Mouse (Mus musculus): Measurements from ENCODE around the gene Scyl2. TPM values are rescaled to one million over a fixed set of nuclear protein-coding genes. Genes with fewer than 3 reads are reported as not detected.

The Scyl2 gene
- polyA plus RNA-seq, 1 experiment from 2014 or later: 6.7 TPM

DNA sequence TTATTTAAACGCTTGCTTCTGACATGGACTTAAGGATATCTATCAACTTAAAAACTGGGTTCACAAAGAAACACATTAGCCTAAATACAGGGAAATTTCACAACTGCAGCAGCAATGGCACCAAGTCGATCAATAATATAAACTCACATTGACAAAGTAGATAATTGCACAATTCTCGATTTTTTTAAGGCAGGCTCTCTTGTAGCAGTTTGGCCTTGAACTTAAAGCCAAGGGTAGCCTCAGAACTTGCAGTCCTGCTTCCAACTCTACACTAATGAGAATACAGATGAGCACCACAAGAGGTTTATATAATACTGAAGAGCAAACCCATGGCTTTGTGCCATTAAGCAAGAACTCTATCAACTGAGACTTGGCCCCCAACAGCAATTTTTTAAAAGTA, 49.1 kb downstream of the Scyl2 start:
- Histone ChIP-seq H3K4me1 (replicated peaks; ENCODE audit: insufficient read depth, low read length) (no peaks in the 10 kb centered on the region), H3K4me2 (ENCODE audit: low read length) (no peak overlapping the region), H3K9me3 (replicated peaks; ENCODE audit: low read length) (no peaks in the 10 kb centered on the region), H3K27me3 (ENCODE audit: insufficient read depth, low read length) (no peaks in the 10 kb centered on the region), H3K27ac (no peak overlapping the region), H3K36me3 (ENCODE audit: insufficient read depth, low read length) (peaks cover 11% of the 10 kb centered on the region; the same call in 1 of the 2 replicates), H3K9ac (ENCODE audit: low read depth, low read length) (no peak overlapping the region), H3K4me3 (replicated peaks; ENCODE audit: low read depth, low read length) (no peak overlapping the region)
- ATAC-seq (replicated peaks; ENCODE audit: low FRiP score, low read depth) (no peak), DNase-seq (ENCODE audit: low spot score) (no peak)
- TF ChIP-seq CTCF (IDR thresholded peaks at IDR 0.05; ENCODE audit: low read depth): no peak
- 89% methylated on average over 3 of the region's 3 CpGs for WGBS

GRCm38 (mm10) chr10:89635018-89635417, 51.1 kb downstream of the Scyl2 start:
- no peaks in the 10 kb centered on the region for H3K9me3 ChIP-seq (replicated peaks; ENCODE audit: low read length)
- no peak overlapping the region for H3K4me2 ChIP-seq (ENCODE audit: low read length)
- no peak overlapping the region for H3K27ac ChIP-seq
- H3K36me3 ChIP-seq (ENCODE audit: insufficient read depth, low read length): no peaks in the 10 kb centered on the region
- H3K9ac ChIP-seq (ENCODE audit: low read depth, low read length): no peak overlapping the region
- peak; percentile 48; the same call in 1 of the 2 replicates for TF ChIP-seq CTCF (IDR thresholded peaks at IDR 0.05; ENCODE audit: low read depth)
- no peaks in the 10 kb centered on the region for H3K4me1 ChIP-seq (replicated peaks; ENCODE audit: insufficient read depth, low read length)
- ATAC-seq (replicated peaks; ENCODE audit: low FRiP score, low read depth): no peak
- no peaks in the 10 kb centered on the region for H3K27me3 ChIP-seq (ENCODE audit: insufficient read depth, low read length)
- no peak overlapping the region for H3K4me3 ChIP-seq (replicated peaks; ENCODE audit: low read depth, low read length)
- WGBS: 84% methylated on average over 5 of the region's 5 CpGs
- DNase-seq (ENCODE audit: low spot score): peak; percentile 19

- 91% methylated on average over 7 of the region's 7 CpGs for WGBS
- H3K27me3 ChIP-seq (ENCODE audit: insufficient read depth, low read length): no peaks in the 10 kb centered on the region
- no peaks in the 10 kb centered on the region for H3K4me1 ChIP-seq (replicated peaks; ENCODE audit: insufficient read depth, low read length)
- DNase-seq (ENCODE audit: low spot score) (no peak), ATAC-seq (replicated peaks; ENCODE audit: low FRiP score, low read depth) (no peak)
- H3K4me2 ChIP-seq (ENCODE audit: low read length): no peak overlapping the region
- no peak overlapping the region for H3K4me3 ChIP-seq (replicated peaks; ENCODE audit: low read depth, low read length)
- H3K36me3 ChIP-seq (ENCODE audit: insufficient read depth, low read length): no peaks in the 10 kb centered on the region
- H3K27ac ChIP-seq: no peak overlapping the region
- TF ChIP-seq CTCF (IDR thresholded peaks at IDR 0.05; ENCODE audit: low read depth): no peak
- no peak overlapping the region for H3K9ac ChIP-seq (ENCODE audit: low read depth, low read length)
- no peaks in the 10 kb centered on the region for H3K9me3 ChIP-seq (replicated peaks; ENCODE audit: low read length)
These were observed 52.2 kb downstream of the Scyl2 start for GRCm38 (mm10) chr10:89633736-89634426.

DNA sequence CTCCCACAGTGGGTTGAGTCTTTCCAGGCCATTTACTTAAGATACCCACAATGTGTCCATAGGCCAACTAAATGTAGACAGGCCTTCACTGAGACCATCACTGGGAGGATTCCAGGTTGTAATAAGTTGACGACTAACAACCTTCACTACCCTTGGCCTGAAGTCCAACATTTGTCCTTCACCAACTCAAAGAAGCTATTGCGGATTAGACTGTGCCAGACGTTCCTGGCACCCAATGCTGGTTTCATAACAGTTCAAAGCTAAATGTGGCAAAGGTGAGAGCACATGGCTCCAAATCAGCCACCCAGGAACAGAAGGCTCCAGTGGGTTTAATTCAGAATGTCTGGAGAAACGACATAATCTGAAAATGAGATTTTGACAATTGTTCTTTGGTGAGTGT, 53.0 kb downstream of the Scyl2 start:
- H3K9ac ChIP-seq (ENCODE audit: low read depth, low read length): no peak overlapping the region
- no peak for DNase-seq (ENCODE audit: low spot score)
- H3K4me3 ChIP-seq (replicated peaks; ENCODE audit: low read depth, low read length): no peak overlapping the region
- no peak overlapping the region for H3K27ac ChIP-seq
- H3K4me2 ChIP-seq (ENCODE audit: low read length): no peak overlapping the region
- H3K4me1 ChIP-seq (replicated peaks; ENCODE audit: insufficient read depth, low read length): no peaks in the 10 kb centered on the region
- no peak for TF ChIP-seq CTCF (IDR thresholded peaks at IDR 0.05; ENCODE audit: low read depth)
- H3K9me3 ChIP-seq (replicated peaks; ENCODE audit: low read length): no peaks in the 10 kb centered on the region
- H3K27me3 ChIP-seq (ENCODE audit: insufficient read depth, low read length): no peaks in the 10 kb centered on the region
- no peak for ATAC-seq (replicated peaks; ENCODE audit: low FRiP score, low read depth)
- 90% methylated on average over 4 of the region's 4 CpGs for WGBS
- no peaks in the 10 kb centered on the region for H3K36me3 ChIP-seq (ENCODE audit: insufficient read depth, low read length)

DNA sequence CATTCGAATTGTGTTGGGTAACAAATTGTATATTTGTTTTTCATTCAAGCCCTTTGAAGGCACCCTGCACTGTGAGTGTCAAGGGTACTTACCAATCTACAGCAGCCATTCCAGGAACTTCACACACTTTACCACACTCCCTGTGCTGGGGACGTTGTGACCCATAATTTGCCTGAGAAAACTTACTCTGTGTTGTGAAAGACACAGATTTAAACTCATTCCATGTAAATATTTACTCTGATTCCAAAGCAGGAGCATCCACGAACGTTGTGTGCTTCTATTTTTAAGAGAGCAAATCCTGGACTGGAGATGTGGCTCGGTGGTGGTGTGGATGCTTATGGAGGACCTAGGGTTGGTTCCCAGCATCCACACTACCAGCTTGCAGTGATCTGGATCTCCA, 54.3 kb downstream of the Scyl2 start:
- Histone ChIP-seq H3K9me3 (replicated peaks; ENCODE audit: low read length) (no peaks in the 10 kb centered on the region), H3K27ac (no peak overlapping the region), H3K36me3 (ENCODE audit: insufficient read depth, low read length) (no peaks in the 10 kb centered on the region), H3K4me1 (replicated peaks; ENCODE audit: insufficient read depth, low read length) (no peaks in the 10 kb centered on the region), H3K9ac (ENCODE audit: low read depth, low read length) (no peak overlapping the region), H3K4me3 (replicated peaks; ENCODE audit: low read depth, low read length) (no peak overlapping the region), H3K4me2 (ENCODE audit: low read length) (no peak overlapping the region), H3K27me3 (ENCODE audit: insufficient read depth, low read length) (no peaks in the 10 kb centered on the region)
- ATAC-seq (replicated peaks; ENCODE audit: low FRiP score, low read depth) (no peak), DNase-seq (ENCODE audit: low spot score) (no peak)
- WGBS: 64% methylated on average over 5 of the region's 5 CpGs
- no peak for TF ChIP-seq CTCF (IDR thresholded peaks at IDR 0.05; ENCODE audit: low read depth)

GRCm38 (mm10) chr10:89630564-89630963, 55.5 kb downstream of the Scyl2 start:
- Histone ChIP-seq H3K9ac (ENCODE audit: low read depth, low read length) (no peak overlapping the region), H3K4me1 (replicated peaks; ENCODE audit: insufficient read depth, low read length) (no peaks in the 10 kb centered on the region), H3K36me3 (ENCODE audit: insufficient read depth, low read length) (no peaks in the 10 kb centered on the region), H3K4me3 (replicated peaks; ENCODE audit: low read depth, low read length) (no peak overlapping the region), H3K27ac (no peak overlapping the region), H3K27me3 (ENCODE audit: insufficient read depth, low read length) (no peaks in the 10 kb centered on the region), H3K4me2 (ENCODE audit: low read length) (no peak overlapping the region), H3K9me3 (replicated peaks; ENCODE audit: low read length) (no peaks in the 10 kb centered on the region)
- TF ChIP-seq CTCF (IDR thresholded peaks at IDR 0.05; ENCODE audit: low read depth): no peak
- WGBS: 100% methylated on average over 1 of the region's 1 CpGs
- no peak for DNase-seq (ENCODE audit: low spot score)
- ATAC-seq (replicated peaks; ENCODE audit: low FRiP score, low read depth): no peak; the same call in 1 of the 2 replicates

DNA sequence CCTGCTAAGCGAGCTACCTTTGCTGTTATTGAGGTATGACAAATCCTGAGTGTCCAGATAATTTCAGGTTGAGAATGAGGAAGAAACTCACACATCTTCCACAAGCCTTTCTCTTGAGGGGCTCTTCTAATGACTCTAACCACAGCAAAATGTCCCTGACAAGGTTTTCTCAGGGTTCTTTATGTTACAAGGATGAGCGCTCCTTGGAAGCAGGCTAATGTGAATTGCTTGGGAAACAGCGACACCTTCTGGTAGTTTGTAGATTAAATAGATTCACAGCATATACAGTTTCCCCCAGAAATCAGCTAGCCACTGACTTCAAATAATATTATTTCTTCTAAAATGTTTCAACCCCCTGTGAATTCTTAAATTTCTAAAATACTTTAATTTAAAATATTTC, 56.0 kb downstream of the Scyl2 start:
- DNase-seq (ENCODE audit: low spot score): peak; percentile 90
- Histone ChIP-seq H3K27me3 (ENCODE audit: insufficient read depth, low read length) (no peaks in the 10 kb centered on the region), H3K4me3 (replicated peaks; ENCODE audit: low read depth, low read length) (no peak overlapping the region), H3K4me2 (ENCODE audit: low read length) (no peak overlapping the region), H3K4me1 (replicated peaks; ENCODE audit: insufficient read depth, low read length) (no peaks in the 10 kb centered on the region), H3K9me3 (replicated peaks; ENCODE audit: low read length) (no peaks in the 10 kb centered on the region), H3K36me3 (ENCODE audit: insufficient read depth, low read length) (no peaks in the 10 kb centered on the region), H3K9ac (ENCODE audit: low read depth, low read length) (no peak overlapping the region), H3K27ac (no peak overlapping the region)
- TF ChIP-seq CTCF (IDR thresholded peaks at IDR 0.05; ENCODE audit: low read depth): peak; percentile 85
- ATAC-seq (replicated peaks; ENCODE audit: low FRiP score, low read depth): 0 out of 2 replicates have a peak, but pooled peaks have one; percentile 52
- 24% methylated on average over 3 of the region's 3 CpGs for WGBS

Data from kidney, postnatal 0 days (tissue).